Mouse (Mus musculus) kidney, embryonic 15.5 days (tissue): Measurements from ENCODE around the gene Pex3. TPM values are rescaled to one million over a fixed set of nuclear protein-coding genes. Genes with fewer than 3 reads are reported as not detected.
A peak's percentile ranks its signal among the peaks of the same experiment; 100 is the strongest.
"Not testable (repeated sequence)": the region's sequence is repeated elsewhere in the genome, so short reads cannot be mapped to it uniquely, and the experiment has no call there.

Experiments
- ATAC-seq: fragments of 200-750 bp; cut with Nextera tagmentation; replicated peaks from 2 replicates; pipeline ENCODE4 v1.8.0; 2017; ENCODE audit warnings: moderate TSS enrichment; ENCODE audit not compliant: low FRiP score
- H3K27ac ChIP-seq: fragments of 300-500 bp; sonication (generic); 2 replicates; pipeline ENCODE4 v1.5.1; 2015; ENCODE audit warnings: mild to moderate bottlenecking, inconsistent platforms
- H3K27me3 ChIP-seq: fragments of 300-500 bp; sonication (generic); 2 replicates; pipeline ENCODE4 v1.6.1; 2015; ENCODE audit warnings: inconsistent platforms
- H3K36me3 ChIP-seq: fragments of 300-500 bp; sonication (generic); 2 replicates; pipeline ENCODE4 v1.6.1; 2015; ENCODE audit warnings: inconsistent platforms
- H3K4me1 ChIP-seq: fragments of 300-500 bp; sonication (generic); 2 replicates; pipeline ENCODE4 v1.6.1; 2015; ENCODE audit warnings: inconsistent platforms
- H3K4me2 ChIP-seq: fragments of 300-500 bp; sonication (generic); 2 replicates; pipeline ENCODE4 v1.6.1; 2015; ENCODE audit warnings: moderate library complexity, mild to moderate bottlenecking, inconsistent platforms
- H3K4me3 ChIP-seq: fragments of 300-500 bp; sonication (generic); replicated peaks from 2 replicates; pipeline ENCODE4 v1.5.1; 2015; ENCODE audit warnings: mild to moderate bottlenecking, inconsistent platforms
- H3K9ac ChIP-seq: fragments of 300-500 bp; sonication (generic); 2 replicates; pipeline ENCODE4 v1.6.1; 2015; ENCODE audit warnings: mild to moderate bottlenecking, inconsistent platforms
- H3K9me3 ChIP-seq: fragments of 300-500 bp; sonication (generic); replicated peaks from 2 replicates; pipeline ENCODE4 v1.6.1; 2016; ENCODE audit warnings: inconsistent platforms
- WGBS: fragments of 180-500 bp; shearing (Covaris S2); methylation state at CpG from one replicate; pipeline ENCODE4 v1.1.7; 2015; ENCODE audit warnings: mixed read lengths; 5-methylcytosine and 5-hydroxymethylcytosine counted together
- polyA plus RNA-seq: library from polyadenylated mRNA; unstranded; fragments of >200 nt; fragmentation: Nextera tagmentation; extraction: Ambion mirVana; gene quantifications from 2 replicates; pipeline ENCODE4 v1.2.1, GENCODE M21; 2015

The Pex3 gene
- polyA plus RNA-seq, 1 experiment from 2014 or later: 24.8 TPM

DNA sequence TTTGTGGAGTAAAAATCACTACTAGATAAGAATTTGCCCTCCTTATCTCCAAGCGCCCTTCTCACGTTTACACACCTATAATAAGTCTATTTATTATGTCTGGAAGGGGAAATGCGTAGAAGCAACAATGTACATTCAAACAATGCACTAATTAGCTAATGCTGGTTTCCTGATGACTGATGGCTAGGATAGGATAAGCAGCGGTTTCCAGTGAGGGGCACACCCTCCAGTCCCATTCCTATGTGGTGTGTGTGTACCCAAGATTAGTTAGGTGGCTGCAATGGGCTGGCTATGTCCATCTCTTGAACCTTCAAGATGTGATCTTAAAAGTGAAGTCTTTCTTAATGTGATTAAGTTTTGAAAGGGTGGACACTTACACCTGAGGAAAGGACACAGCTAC lies 31.1 kb downstream of the Pex3 start:
- 84% methylated on average over 4 of the region's 4 CpGs for WGBS
- Histone ChIP-seq H3K9me3 (no peaks in the 10 kb centered on the region), H3K4me3 (no peak overlapping the region)

DNA sequence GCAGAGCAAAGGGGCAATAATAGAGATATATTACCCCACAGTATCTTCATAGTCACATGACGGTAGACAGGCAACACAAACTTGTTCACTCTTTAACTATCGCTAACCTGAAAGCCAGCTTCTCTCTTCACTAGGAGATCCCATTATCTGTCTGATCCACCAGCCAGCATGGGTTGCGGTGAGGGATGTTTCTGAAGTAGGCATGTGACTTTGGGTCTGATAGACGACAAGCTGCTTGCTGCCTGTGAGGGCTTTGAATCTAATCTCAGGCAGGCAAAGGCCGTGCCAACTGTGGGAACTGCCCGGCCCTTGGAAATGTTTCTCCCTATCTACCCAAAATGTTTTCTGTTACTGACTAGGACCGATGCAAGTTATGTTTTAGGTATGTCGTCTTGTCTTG lies 50.6 kb downstream of the Pex3 start:
- Histone ChIP-seq H3K27ac (no peak overlapping the region), H3K9me3 (no peaks in the 10 kb centered on the region), H3K4me2 (peak overlapping the region; percentile 91), H3K27me3 (no peaks in the 10 kb centered on the region), H3K4me3 (no peak overlapping the region), H3K36me3 (peaks cover 27% of the 10 kb centered on the region; the same call in 1 of the 2 replicates), H3K4me1 (peaks cover 11% of the 10 kb centered on the region), H3K9ac (no peak overlapping the region)
- ATAC-seq: no peak
- 74% methylated on average over 8 of the region's 8 CpGs for WGBS

More for the DNA sequence above, 31.1 kb downstream of the Pex3 start:
- ATAC-seq: no peak
- peaks cover 11% of the 10 kb centered on the region; the same call in 1 of the 2 replicates for H3K36me3 ChIP-seq
- no peaks in the 10 kb centered on the region for H3K4me1 ChIP-seq
- H3K4me2 ChIP-seq: no peak overlapping the region
- H3K27ac ChIP-seq: no peak overlapping the region
- H3K9ac ChIP-seq: no peak overlapping the region
- H3K27me3 ChIP-seq: no peaks in the 10 kb centered on the region

DNA sequence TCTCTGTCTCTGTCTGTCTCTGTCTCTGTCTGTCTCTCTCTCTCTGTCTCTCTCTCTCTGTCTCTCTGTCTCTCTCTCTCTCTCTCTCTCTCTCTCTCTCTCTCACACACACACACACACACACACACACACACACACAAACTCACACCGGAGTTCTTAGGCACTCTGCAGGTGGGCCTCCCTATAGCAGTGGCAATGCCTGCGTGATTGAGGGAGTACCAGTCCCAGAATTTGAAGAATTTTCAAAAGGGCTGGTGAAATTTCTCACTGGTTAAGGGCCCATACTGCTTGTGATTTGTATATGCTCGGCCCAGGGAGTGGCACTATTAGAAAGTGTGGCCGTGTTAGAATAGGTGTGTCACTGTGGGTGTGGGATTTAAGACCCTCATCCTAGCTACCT lies 51.4 kb downstream of the Pex3 start:
- 48% methylated on average over 4 of the region's 4 CpGs for WGBS
- Histone ChIP-seq H3K36me3 (peaks cover 23% of the 10 kb centered on the region; the same call in 1 of the 2 replicates), H3K4me2 (peak overlapping the region; percentile 91), H3K9ac (peak overlapping the region; percentile 59), H3K4me1 (peaks cover 11% of the 10 kb centered on the region), H3K4me3 (peak overlapping the region; percentile 70)
- not testable (repeated sequence) for H3K27me3 ChIP-seq, H3K9me3 ChIP-seq, H3K27ac ChIP-seq, ATAC-seq

DNA sequence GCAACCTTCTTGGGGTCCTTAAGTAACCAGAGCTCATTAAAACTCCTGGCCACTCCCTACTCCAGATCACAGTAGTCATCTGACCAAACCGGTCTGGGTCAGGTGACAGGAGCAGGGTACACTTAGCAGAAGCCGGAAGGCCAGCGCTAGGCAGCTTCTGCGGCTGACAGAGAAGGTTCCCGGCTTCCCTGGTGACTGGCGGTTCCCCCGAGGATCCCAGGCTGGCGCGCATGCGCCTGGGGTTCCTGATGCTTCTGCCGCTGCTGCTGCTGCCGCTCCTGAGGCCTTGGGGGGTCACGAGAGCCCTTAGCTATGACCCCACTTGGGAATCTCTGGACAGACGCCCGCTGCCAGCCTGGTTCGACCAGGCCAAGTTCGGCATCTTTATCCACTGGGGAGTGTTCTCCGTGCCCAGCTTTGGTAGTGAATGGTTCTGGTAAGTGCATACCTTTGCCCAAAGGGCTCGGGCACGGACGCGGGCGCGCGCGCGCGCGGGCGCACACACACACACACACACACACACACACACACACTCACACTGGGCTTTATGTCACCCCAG lies 51.9 kb downstream of the Pex3 start:
- peak overlapping the region; percentile 91 for H3K4me2 ChIP-seq
- peak overlapping the region; percentile 70 for H3K4me3 ChIP-seq
- peak overlapping the region; percentile 59 for H3K9ac ChIP-seq
- H3K27me3 ChIP-seq: no peaks in the 10 kb centered on the region
- peaks cover 18% of the 10 kb centered on the region; the same call in 1 of the 2 replicates for H3K36me3 ChIP-seq
- under 1% methylated on average over 30 of the region's 30 CpGs for WGBS
- ATAC-seq: peak; percentile 97
- peak overlapping the region; percentile 71 for H3K27ac ChIP-seq
- no peaks in the 10 kb centered on the region for H3K9me3 ChIP-seq
- H3K4me1 ChIP-seq: peaks cover 11% of the 10 kb centered on the region

DNA sequence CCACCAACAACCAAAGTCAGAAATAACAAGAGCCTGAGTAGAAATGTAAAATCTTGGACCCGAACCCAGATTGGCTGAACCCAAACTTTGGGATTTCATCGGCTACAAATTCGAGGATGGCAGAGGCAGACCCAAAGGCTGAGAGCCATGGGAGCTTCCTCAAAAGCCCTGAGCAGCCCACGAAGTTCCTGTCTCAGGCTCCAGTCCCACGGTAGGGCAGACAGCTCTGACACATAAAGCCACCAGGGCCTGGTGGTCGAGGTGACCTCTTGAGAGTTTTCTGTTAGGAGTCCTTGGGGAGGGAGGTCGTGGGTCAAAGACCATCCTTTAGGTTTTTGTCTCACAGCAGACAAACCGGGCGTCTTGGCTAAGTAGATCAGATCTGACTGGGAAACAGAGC lies 52.5 kb downstream of the Pex3 start:
- ATAC-seq: 0 out of 2 replicates have a peak, but pooled peaks have one; percentile 10
- Histone ChIP-seq H3K4me1 (peaks cover 11% of the 10 kb centered on the region), H3K27me3 (no peaks in the 10 kb centered on the region), H3K36me3 (peaks cover 15% of the 10 kb centered on the region; the same call in 1 of the 2 replicates), H3K4me3 (peak overlapping the region; percentile 70), H3K4me2 (peak overlapping the region; percentile 91), H3K9ac (peak overlapping the region; percentile 59; the same call in 1 of the 2 replicates), H3K9me3 (no peaks in the 10 kb centered on the region), H3K27ac (peak overlapping the region; percentile 71)
- WGBS: 44% methylated on average over 9 of the region's 9 CpGs

DNA sequence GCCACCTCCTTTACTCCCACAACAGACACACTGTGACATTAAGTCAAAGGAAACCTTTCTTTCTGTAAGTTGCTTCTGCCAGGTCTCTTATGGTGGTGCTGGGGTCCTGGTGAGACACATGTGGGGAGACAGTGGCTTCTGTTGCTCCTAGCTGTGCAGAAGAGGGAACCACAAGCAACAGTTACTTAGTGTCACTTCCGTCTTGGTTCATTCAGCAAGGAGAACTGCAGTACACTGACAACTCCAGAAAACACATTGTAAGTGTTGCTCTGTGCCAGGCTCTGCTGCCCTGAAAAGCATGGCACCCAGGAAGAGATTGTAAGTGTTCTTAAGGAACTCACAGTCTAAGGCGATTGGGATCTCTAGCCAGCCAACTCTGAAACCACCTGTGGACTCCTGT lies 53.6 kb downstream of the Pex3 start, which contains the start of gene Fuca2:
Gene Fuca2 (plus strand): TSS at position 210 of the 400 bp plus-strand sequence.
- ATAC-seq: no peak
- Histone ChIP-seq H3K36me3 (peaks cover 4% of the 10 kb centered on the region; the same call in 1 of the 2 replicates), H3K27ac (peak within 1 kb of the TSS; percentile 71; the same call in 1 of the 2 replicates), H3K4me2 (no peak within 1 kb of the TSS; the same call in 1 of the 2 replicates), H3K27me3 (no peaks in the 10 kb centered on the region), H3K9me3 (no peaks in the 10 kb centered on the region), H3K4me1 (peaks cover 11% of the 10 kb centered on the region), H3K4me3 (no peak within 1 kb of the TSS), H3K9ac (no peak within 1 kb of the TSS)
- 87% methylated on average over 2 of the region's 2 CpGs for whole genome bisulfite sequencing

DNA sequence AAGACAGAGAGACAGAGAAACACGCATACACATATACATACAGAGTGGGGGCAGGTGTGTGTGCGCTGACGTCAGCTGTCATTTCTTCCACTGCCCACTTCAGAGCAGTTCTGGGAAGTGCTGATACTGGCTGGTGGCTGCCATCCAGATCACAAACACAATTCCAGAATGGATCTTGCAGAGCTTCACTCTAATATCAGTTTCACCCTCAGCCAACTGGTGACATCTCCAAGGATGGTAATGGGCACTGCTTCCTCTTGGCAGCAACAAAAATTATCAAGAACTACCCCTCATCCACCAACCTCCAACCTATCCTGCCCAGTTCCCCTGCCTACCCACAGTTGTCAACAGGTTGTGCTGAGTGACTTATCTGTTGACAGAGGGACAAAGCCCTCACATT lies 56.6 kb downstream of the Pex3 start:
- WGBS: 88% methylated on average over 3 of the region's 3 CpGs
- Histone ChIP-seq H3K27ac (no peak overlapping the region), H3K4me3 (no peak overlapping the region), H3K4me2 (no peak overlapping the region), H3K4me1 (peaks cover 8% of the 10 kb centered on the region), H3K36me3 (no peaks in the 10 kb centered on the region), H3K9ac (no peak overlapping the region), H3K27me3 (no peaks in the 10 kb centered on the region), H3K9me3 (no peaks in the 10 kb centered on the region)
- ATAC-seq: no peak

DNA sequence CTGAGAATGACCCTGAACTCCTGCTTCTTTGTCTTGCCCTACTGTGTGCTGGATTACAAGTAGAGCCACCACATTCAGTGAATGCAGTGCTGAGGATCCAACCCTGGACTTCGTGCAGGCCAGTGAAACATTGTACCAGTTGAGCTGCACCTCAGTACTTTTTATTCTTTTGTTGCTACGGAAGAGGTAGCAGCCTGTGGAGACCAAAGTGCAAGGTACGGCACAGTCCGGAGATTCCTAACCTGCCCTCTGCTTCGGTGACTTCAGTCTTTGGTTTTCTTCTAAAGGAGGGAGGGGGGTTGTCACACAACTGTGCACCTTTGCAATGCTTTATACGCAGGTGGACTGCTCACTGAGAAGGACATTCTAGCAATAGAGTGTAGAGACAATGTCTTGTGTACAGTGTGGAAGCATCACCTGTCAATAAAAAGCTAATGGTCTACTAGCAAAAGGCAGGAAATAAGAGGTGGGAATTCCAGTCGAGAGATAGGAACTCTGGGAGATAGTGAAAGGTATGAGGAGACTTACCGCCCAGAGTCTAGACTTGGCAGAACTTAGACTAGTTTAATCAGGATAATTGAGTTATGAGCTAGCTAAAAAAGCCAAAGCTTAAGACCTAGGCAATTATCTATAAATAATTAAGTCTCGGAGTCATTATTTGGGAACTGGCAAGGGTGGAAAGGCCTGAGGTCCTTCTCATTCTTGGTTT lies 58.8 kb downstream of the Pex3 start:
- 0 out of 2 replicates have a peak, but pooled peaks have one; percentile 22 for ATAC-seq
- no peak overlapping the region for H3K27ac ChIP-seq
- WGBS: 84% methylated on average over 9 of the region's 9 CpGs

DNA sequence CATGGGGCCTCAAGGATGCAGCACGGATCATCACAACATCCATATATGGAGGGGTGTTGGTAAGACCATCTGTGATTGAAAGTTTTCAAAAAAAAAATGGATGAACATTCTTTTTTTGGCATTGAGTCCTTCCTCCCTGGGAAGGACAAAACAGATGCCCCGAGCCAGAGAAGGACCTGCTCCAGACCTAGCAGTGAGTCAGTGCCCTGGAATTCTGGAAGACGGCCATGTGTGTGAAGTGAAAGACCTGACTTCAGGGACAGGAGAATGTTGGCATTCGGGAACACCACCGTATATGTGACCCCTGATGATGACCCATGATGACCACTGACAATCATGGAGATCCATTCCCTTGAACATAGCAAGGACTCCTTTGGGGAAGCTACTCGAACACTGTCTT lies 63.3 kb downstream of the Pex3 start:
- H3K27me3 ChIP-seq: no peaks in the 10 kb centered on the region

More for the DNA sequence above, 58.8 kb downstream of the Pex3 start:
- Histone ChIP-seq H3K4me1 (no peaks in the 10 kb centered on the region), H3K27me3 (no peaks in the 10 kb centered on the region), H3K9me3 (no peaks in the 10 kb centered on the region), H3K9ac (no peak overlapping the region), H3K4me2 (no peak overlapping the region), H3K4me3 (no peak overlapping the region), H3K36me3 (no peaks in the 10 kb centered on the region)

DNA sequence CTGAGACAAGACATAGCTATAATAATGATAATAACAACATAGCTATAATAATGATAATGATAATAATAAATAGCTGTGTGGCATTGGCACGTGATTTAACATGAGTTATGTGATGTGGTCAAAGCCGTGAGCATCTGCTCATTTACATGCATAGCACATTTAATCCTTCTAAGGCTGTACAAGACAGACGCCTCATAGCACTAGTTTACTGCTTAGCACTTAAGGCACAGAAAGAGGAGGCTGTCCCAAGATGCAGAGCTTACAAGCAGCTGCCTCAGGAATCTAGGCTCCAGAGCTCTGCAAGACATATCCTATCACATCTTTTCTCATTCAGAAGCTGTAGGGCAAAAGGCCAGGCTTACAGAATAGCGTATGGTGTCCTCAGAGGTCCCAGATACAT lies 67.0 kb downstream of the Pex3 start:
- H3K27me3 ChIP-seq: no peaks in the 10 kb centered on the region
- WGBS: 75% methylated on average over 4 of the region's 4 CpGs
- H3K9me3 ChIP-seq: no peaks in the 10 kb centered on the region
- no peak overlapping the region for H3K4me3 ChIP-seq
- no peak for ATAC-seq
- H3K4me2 ChIP-seq: no peak overlapping the region
- H3K27ac ChIP-seq: no peak overlapping the region
- no peaks in the 10 kb centered on the region for H3K36me3 ChIP-seq
- no peaks in the 10 kb centered on the region for H3K4me1 ChIP-seq
- H3K9ac ChIP-seq: no peak overlapping the region

More for the DNA sequence above, 63.3 kb downstream of the Pex3 start:
- no peaks in the 10 kb centered on the region for H3K36me3 ChIP-seq
- H3K27ac ChIP-seq: no peak overlapping the region
- H3K4me2 ChIP-seq: no peak overlapping the region
- H3K4me1 ChIP-seq: no peaks in the 10 kb centered on the region
- H3K9ac ChIP-seq: no peak overlapping the region
- no peaks in the 10 kb centered on the region for H3K9me3 ChIP-seq
- no peak overlapping the region for H3K4me3 ChIP-seq
- ATAC-seq: no peak
- WGBS: 82% methylated on average over 6 of the region's 6 CpGs

DNA sequence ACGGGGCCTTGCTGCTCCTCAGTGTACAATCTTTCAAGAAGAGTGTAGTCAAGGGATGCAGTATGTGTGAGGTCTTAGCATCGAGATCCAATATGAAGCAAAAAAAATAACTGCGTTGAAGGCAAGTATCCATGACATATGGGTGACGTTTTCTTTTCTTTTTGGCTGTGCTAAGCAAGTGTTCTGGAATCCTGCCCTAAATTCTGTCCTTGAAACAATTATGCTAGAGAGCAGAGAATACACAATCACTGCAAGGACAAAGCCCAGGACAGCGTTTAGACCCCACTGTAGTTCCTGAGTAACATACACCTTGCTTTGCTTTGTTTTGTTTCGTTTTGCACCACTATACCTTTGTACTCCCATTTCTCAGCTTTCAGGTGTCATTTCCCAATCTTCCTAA lies 73.6 kb downstream of the Pex3 start:
- Histone ChIP-seq H3K36me3 (no peaks in the 10 kb centered on the region), H3K4me2 (no peak overlapping the region), H3K4me1 (peaks cover 9% of the 10 kb centered on the region; the same call in 1 of the 2 replicates), H3K27ac (no peak overlapping the region), H3K27me3 (0 out of 2 replicates have a peak, but pooled peaks cover 10% of the 10 kb centered on the region), H3K9ac (no peak overlapping the region), H3K9me3 (no peaks in the 10 kb centered on the region), H3K4me3 (no peak overlapping the region)
- 75% methylated on average over 6 of the region's 6 CpGs for WGBS
- no peak for ATAC-seq

DNA sequence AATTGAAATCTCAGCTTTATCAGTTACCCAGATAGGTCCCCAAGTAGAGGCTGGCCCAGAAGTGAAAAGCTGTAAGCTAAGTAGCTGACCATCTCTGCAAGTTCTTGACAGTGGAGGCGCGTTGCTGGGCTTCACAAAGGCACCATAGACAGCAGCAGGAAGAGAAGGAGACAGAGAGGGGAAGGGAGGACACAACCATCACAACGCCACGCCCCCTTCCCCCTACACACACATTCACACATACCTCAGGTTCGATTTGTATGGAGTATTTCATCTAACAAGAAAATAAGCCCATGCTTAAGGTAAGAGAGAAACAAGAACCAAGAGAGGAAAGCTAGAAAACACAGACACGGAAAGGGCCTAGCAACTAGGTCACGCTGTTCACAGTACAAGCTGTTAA lies 77.8 kb downstream of the Pex3 start:
- H3K9me3 ChIP-seq: no peaks in the 10 kb centered on the region
- peaks cover 30% of the 10 kb centered on the region; the same call in 1 of the 2 replicates for H3K27me3 ChIP-seq
- no peaks in the 10 kb centered on the region for H3K36me3 ChIP-seq
- no peak for ATAC-seq
- WGBS: 32% methylated on average over 7 of the region's 7 CpGs
- no peak overlapping the region for H3K9ac ChIP-seq
- H3K4me2 ChIP-seq: peak overlapping the region; percentile 99
- peak overlapping the region; percentile 78; the same call in 1 of the 2 replicates for H3K4me3 ChIP-seq
- peaks cover 13% of the 10 kb centered on the region for H3K4me1 ChIP-seq
- H3K27ac ChIP-seq: 0 out of 2 replicates have a peak overlapping the region, but pooled peaks have one; percentile 82
